Mouse (Mus musculus) lung, postnatal 0 days (tissue): ENCODE measurements around the gene H2-T23.
"Not testable (repeated sequence)": the region's sequence is repeated elsewhere in the genome, so short reads cannot be mapped to it uniquely, and the experiment has no call there.

Experiments
- CTCF ChIP-seq: IDR thresholded peaks from 2 replicates; pipeline ENCODE4 v1.5.1; 2016; ENCODE audit warnings: antibody characterized with exemption, mild to moderate bottlenecking
- EP300 ChIP-seq: IDR thresholded peaks from 2 replicates; pipeline ENCODE4 v1.6.1; 2016; ENCODE audit warnings: antibody characterized with exemption, mild to moderate bottlenecking, control low read depth

DNA sequence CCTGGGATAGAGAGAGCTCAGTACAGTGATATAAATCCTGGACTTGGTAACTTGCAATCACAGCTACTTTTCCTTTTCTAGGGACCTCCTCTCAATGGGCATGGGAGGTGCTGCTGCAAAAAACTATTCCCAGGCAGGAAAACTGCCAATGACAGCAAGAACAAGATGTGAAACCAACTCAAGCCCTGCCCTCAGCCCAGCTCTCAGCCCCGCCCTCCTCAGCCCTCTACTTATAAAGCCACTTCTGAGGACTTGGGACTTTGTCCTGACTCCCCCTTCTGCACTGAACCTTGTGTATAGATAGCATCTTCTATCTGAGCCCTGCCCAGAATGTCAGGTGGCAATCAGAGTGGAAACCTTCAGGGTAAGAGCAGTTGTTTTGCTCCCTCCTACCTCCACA is 25.7 kb upstream of the H2-T23 start, which contains the start of gene Gm11127:
- not testable (repeated sequence) for TF ChIP-seq CTCF, EP300
